Mouse (Mus musculus) testis, adult 2 months (tissue): ENCODE results near the gene Ufd1.

ENCODE experiments used
- CTCF ChIP-seq: fragments of 200-500 bp; IDR thresholded peaks from 2 replicates; pipeline ENCODE4 v1.5.1; 2012; ENCODE audit warnings: low read depth, mild to moderate bottlenecking, inconsistent platforms, low read length, moderate library complexity; ENCODE audit not compliant: control insufficient read depth, insufficient read depth, insufficient replicate concordance
- POLR2A ChIP-seq: fragments of 200-500 bp; IDR thresholded peaks from 2 replicates; pipeline ENCODE4 v1.6.1; 2012; ENCODE audit warnings: low read depth, mild to moderate bottlenecking, inconsistent platforms, low read length, moderate library complexity; ENCODE audit not compliant: control insufficient read depth

DNA sequence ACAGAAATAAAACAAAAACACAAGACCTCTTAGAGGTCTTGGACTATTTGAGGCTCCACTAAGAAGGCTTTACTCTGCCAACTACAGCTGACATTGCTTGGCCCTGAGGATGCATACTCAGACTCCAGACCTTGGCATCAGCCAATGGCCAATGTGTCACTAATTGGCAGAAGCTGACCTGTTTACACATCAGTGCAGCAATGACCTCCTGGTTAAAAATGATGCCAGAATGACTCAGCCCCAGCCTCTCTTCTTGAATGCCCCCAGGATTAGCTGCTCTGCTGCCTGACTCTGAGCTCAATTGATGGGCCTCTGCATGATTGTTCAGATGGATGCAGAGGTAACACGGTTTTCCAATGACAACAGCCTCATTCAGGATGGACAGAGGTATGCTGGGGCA, 48.6 kb downstream of the Ufd1 start:
- TF ChIP-seq CTCF (no peak), POLR2A (no peak)
